Mouse (Mus musculus) heart, embryonic 15.5 days (tissue): ENCODE data around the gene Stom. TPM values are rescaled to one million over a fixed set of nuclear protein-coding genes. Genes with fewer than 3 reads are reported as not detected.

ENCODE experiments used
- polyA plus RNA-seq: library from polyadenylated mRNA; unstranded; fragments of >200 nt; fragmentation: Nextera tagmentation; extraction: Ambion mirVana; gene quantifications from 2 replicates; pipeline ENCODE4 v1.2.1, GENCODE M21; 2015

Gene Stom
- polyA plus RNA-seq, 1 experiment from 2014 or later, result 52.2 TPM

Other genes with a start within 250 kb of the Stom start
- gene AI182371, start 235.4 kb downstream of the Stom start, polyA plus RNA-seq, result 0.19 and 0.58 TPM in 2 replicates
- gene Cntrl, start 227.5 kb downstream of the Stom start, polyA plus RNA-seq, result 14.4 and 18.0 TPM in 2 replicates
- gene Rab14, start 135.9 kb downstream of the Stom start, polyA plus RNA-seq, result 238 and 318 TPM in 2 replicates
- gene Gsn, start 80.6 kb downstream of the Stom start, polyA plus RNA-seq, result 321 and 325 TPM in 2 replicates
- not detected in 2 replicates for gene 4930568D16Rik, start 30.8 kb upstream of the Stom start, polyA plus RNA-seq
- gene 4930402F06Rik, start 60.2 kb upstream of the Stom start, polyA plus RNA-seq, result not detected in 2 replicates
- gene Ggta1, start 126.3 kb upstream of the Stom start, polyA plus RNA-seq, result 27.4 and 31.6 TPM in 2 replicates
- gene Dab2ip, start 221.3 kb upstream of the Stom start, polyA plus RNA-seq, result 44.0 and 46.9 TPM in 2 replicates